Comparison of ENCODE assay signal across 8 mouse cellular contexts in genomic region chr10:21077151-21077719, GRCm38 (mm10).
DNase-seq lines count a peak whose midpoint lies in the region; ATAC-seq and TF ChIP-seq lines count a peak whose summit lies in the region.
"Had no signal": no experiment of that assay in that cellular context is flagged by ENCODE, and none has a peak within 500 bp of the region (broad histone marks: within the 10 kb centered on the region; RNA-seq: fewer than 3 reads in every experiment).

No protein-coding gene starts in this region.

- no peaks in the 10 kb centered on the region for H3K27me3 ChIP-seq in ES-Bruce4 (ENCODE audit: control insufficient read depth, insufficient read depth, low read length, poor library complexity, severe bottlenecking)
- no peaks in the 10 kb centered on the region for H3K27me3 ChIP-seq in lung, embryonic 16.5 days (ENCODE audit: control insufficient read depth, insufficient read depth, low read depth, low read length)
- no peaks in the 10 kb centered on the region for H3K27me3 ChIP-seq in spleen, adult 2 months (ENCODE audit: control insufficient read depth, insufficient read depth, low read length)

- 52% methylated on average over 14 of the region's 14 CpGs for WGBS in lung, embryonic 16.5 days
- WGBS in spleen, adult 2 months = 10% methylated on average over 14 of the region's 14 CpGs

- H3K27ac ChIP-seq in ES-Bruce4 (ENCODE audit: insufficient read depth, low read length) = no peak overlapping the region
- H3K27ac ChIP-seq in lung, embryonic 16.5 days (ENCODE audit: low read length) = no peak overlapping the region
- peak overlapping the region; percentile 77 for H3K27ac ChIP-seq in spleen, adult 2 months (ENCODE audit: insufficient read depth, low read length)
- H3K27ac ChIP-seq: kidney, postnatal 0 days had no signal

- no peak overlapping the region for H3K9ac ChIP-seq in ES-Bruce4 (ENCODE audit: low read depth, poor library complexity, severe bottlenecking)
- H3K9ac ChIP-seq in lung, embryonic 16.5 days (ENCODE audit: low read length) = no peak overlapping the region

- TF ChIP-seq POLR2A in ES-Bruce4 (IDR thresholded peaks at IDR 0.05; ENCODE audit: insufficient read depth, low read length) = no peak
- TF ChIP-seq POLR2A in spleen, adult 2 months (IDR thresholded peaks at IDR 0.05; ENCODE audit: low read depth, low read length) = peak; percentile 20

- peaks cover 2% of the 10 kb centered on the region for H3K4me1 ChIP-seq in ES-Bruce4 (ENCODE audit: control insufficient read depth, insufficient read depth, low read length)
- H3K4me1 ChIP-seq in lung, embryonic 16.5 days (replicated peaks; ENCODE audit: control insufficient read depth, insufficient read depth, low read length) = no peaks in the 10 kb centered on the region
- H3K4me1 ChIP-seq in spleen, adult 2 months (ENCODE audit: control insufficient read depth, insufficient read depth, insufficient read length) = peaks cover 6% of the 10 kb centered on the region; the same call in 1 of the 2 replicates

- peak overlapping the region; percentile 15 for H3K4me3 ChIP-seq in ES-Bruce4 (ENCODE audit: low read depth, low read length)
- no peak overlapping the region for H3K4me3 ChIP-seq in lung, embryonic 16.5 days (ENCODE audit: low read length)
- H3K4me3 ChIP-seq in spleen, adult 2 months (ENCODE audit: extremely low read depth, insufficient read depth, insufficient read length) = peak overlapping the region; percentile 28

- ATAC-seq in lung, embryonic 16.5 days (ENCODE audit: low read depth) = 0 out of 2 replicates have a peak, but pooled peaks have one; percentile 28

- peak; percentile 86 for DNase-seq in CD4-positive helper T cell, adult 2 months (ENCODE audit: low read depth, low spot score)
- DNase-seq in spleen, adult 2 months (ENCODE audit: low read depth in 1 of 2, low spot score in 2 of 2) = peak; percentile 65 to 69
- DNase-seq in kidney, adult 18-20 months = no peak
- DNase-seq in ovary, adult 18-20 months (ENCODE audit: low spot score) = no peak
- DNase-seq in cerebellum, postnatal 14 days = no peak

- H3K9me3 ChIP-seq in ES-Bruce4 (replicated peaks; ENCODE audit: control insufficient read depth, insufficient read depth, low read length, poor library complexity, severe bottlenecking) = no peaks in the 10 kb centered on the region
- H3K9me3 ChIP-seq in lung, embryonic 16.5 days (ENCODE audit: control insufficient read depth, low read length) = no peaks in the 10 kb centered on the region

- H3K36me3 ChIP-seq in ES-Bruce4 (ENCODE audit: control insufficient read depth, insufficient read depth, low read length, poor library complexity, severe bottlenecking) = no peaks in the 10 kb centered on the region
- H3K36me3 ChIP-seq in lung, embryonic 16.5 days (ENCODE audit: control insufficient read depth, insufficient read depth, low read length) = no peaks in the 10 kb centered on the region
- H3K36me3 ChIP-seq in spleen, adult 2 months (ENCODE audit: control insufficient read depth, insufficient read depth, low read length) = no peaks in the 10 kb centered on the region

- no peak overlapping the region for H3K4me2 ChIP-seq in lung, embryonic 16.5 days (ENCODE audit: low read depth, low read length)

- no peak for TF ChIP-seq EP300 in ES-Bruce4 (IDR thresholded peaks at IDR 0.05; ENCODE audit: insufficient read depth, low read depth, low read length)

- TF ChIP-seq CTCF in ES-Bruce4 (IDR thresholded peaks at IDR 0.05; ENCODE audit: low read depth, low read length) = no peak
- TF ChIP-seq CTCF in spleen, adult 2 months (IDR thresholded peaks at IDR 0.05; ENCODE audit: extremely low read depth, insufficient read depth, insufficient read length, insufficient replicate concordance) = no peak

Comparison
In these comparisons a context has a peak if more than half of its experiments do, and no peak if none do; other contexts are left out.
1. DNase-seq: peak in CD4-positive helper T cell, adult 2 months (single experiment) and spleen, adult 2 months (2 of 2); none in kidney, adult 18-20 months (single experiment), ovary, adult 18-20 months (single experiment) and cerebellum, postnatal 14 days (0 of 2).